ENCODE assay signal across 15 mouse cellular contexts in genomic region chr13:94765852-94766251, GRCm38 (mm10). TPM values are rescaled to one million over a fixed set of nuclear protein-coding genes. Genes with fewer than 3 reads are reported as not detected.
DNase-seq lines count a peak whose midpoint lies in the region.
"Had no signal": no experiment of that assay in that cellular context is flagged by ENCODE, and none has a peak within 500 bp of the region (broad histone marks: within the 10 kb centered on the region; RNA-seq: fewer than 3 reads in every experiment).

No protein-coding gene starts in this region.

- DNase-seq in A20 (ENCODE audit: low read depth, low spot score) (peak; percentile 82), ES-CJ7 (ENCODE audit: low read depth, low spot score) (peak; percentile 7)
- peak; percentile 25 for DNase-seq in CD4-positive, CD25-positive, alpha-beta regulatory T cell, adult 2 months (ENCODE audit: low read depth, low spot score)
- peak; percentile 66 for DNase-seq in induced T-regulatory cell, adult 2 months (ENCODE audit: low read depth)
- no peak for DNase-seq in gastrocnemius, postnatal 14 days
- DNase-seq in lung, postnatal 25 days (ENCODE audit: low spot score), result no peak
- DNase-seq in kidney, adult 18-20 months, result no peak
- no peak for DNase-seq in adrenal gland, postnatal 36 days
- DNase-seq: adrenal gland, adult 8-10 months; adrenal gland, postnatal 25 days; cerebellum, adult 18-20 months; cerebellum, adult 9-10 months; cerebellum, postnatal 14 days; gastrocnemius, postnatal 10 days; heart, adult 11 months had no signal

- intact Hi-C loops in gastrocnemius, postnatal 14 days (cut with DNase I; ENCODE audit: low total_unique reads), result no loop called here

RNA-seq across cellular contexts. Expression of gene Tbca, which starts 22.9 kb away (rescaled TPM):
- 10 to 100 TPM; 85.0 to 86.1 TPM for total RNA-seq in gastrocnemius, postnatal 14 days (2021)
- 100 to 1,000 TPM; 203 to 256 TPM for total RNA-seq in adrenal gland, postnatal 36 days (2021)

Comparison
In these comparisons a context has a peak if more than half of its experiments do, and no peak if none do; other contexts are left out.
1. DNase-seq: peak in A20 (single experiment), CD4-positive, CD25-positive, alpha-beta regulatory T cell, adult 2 months (single experiment), ES-CJ7 (single experiment) and induced T-regulatory cell, adult 2 months (single experiment); none in gastrocnemius, postnatal 14 days (single experiment), lung, postnatal 25 days (single experiment), kidney, adult 18-20 months (single experiment) and adrenal gland, postnatal 36 days (0 of 2).